Mouse (Mus musculus) liver, embryonic 13.5 days (tissue): ENCODE measurements around the gene Trdmt1. TPM values are rescaled to one million over a fixed set of nuclear protein-coding genes. Genes with fewer than 3 reads are reported as not detected.
"Not testable (repeated sequence)": the region's sequence is repeated elsewhere in the genome, so short reads cannot be mapped to it uniquely, and the experiment has no call there.

Experiments
- ATAC-seq: fragments of 200-750 bp; cut with Nextera tagmentation; 2 replicates; pipeline ENCODE4 v1.8.0; 2017; ENCODE audit warnings: low read depth, mild to moderate bottlenecking, moderate number of reproducible peaks, moderate library complexity
- DNase-seq: peaks from one replicate; pipeline ENCODE4 v3.0.0; 2022
- H3K27ac ChIP-seq: fragments of 300-500 bp; sonication (generic); 2 replicates; pipeline ENCODE4 v1.5.1; 2015; ENCODE audit warnings: moderate library complexity, mild to moderate bottlenecking, inconsistent platforms
- H3K27me3 ChIP-seq: fragments of 300-500 bp; sonication (generic); 2 replicates; pipeline ENCODE4 v1.6.1; 2015; ENCODE audit warnings: mild to moderate bottlenecking, inconsistent platforms
- H3K36me3 ChIP-seq: fragments of 300-500 bp; sonication (generic); 2 replicates; pipeline ENCODE4 v1.6.1; 2015; ENCODE audit warnings: mild to moderate bottlenecking, inconsistent platforms
- H3K4me1 ChIP-seq: fragments of 300-500 bp; sonication (generic); replicated peaks from 2 replicates; pipeline ENCODE4 v1.6.1; 2015; ENCODE audit warnings: inconsistent platforms
- H3K4me2 ChIP-seq: fragments of 300-500 bp; sonication (generic); 2 replicates; pipeline ENCODE4 v1.6.1; 2015; ENCODE audit warnings: inconsistent platforms, mild to moderate bottlenecking, moderate library complexity
- H3K4me3 ChIP-seq: fragments of 300-500 bp; sonication (generic); replicated peaks from 2 replicates; pipeline ENCODE4 v1.5.1; 2015; ENCODE audit warnings: mild to moderate bottlenecking, inconsistent platforms
- H3K9ac ChIP-seq: fragments of 300-500 bp; sonication (generic); 2 replicates; pipeline ENCODE4 v1.6.1; 2015; ENCODE audit warnings: mild to moderate bottlenecking, inconsistent platforms
- H3K9me3 ChIP-seq: fragments of 300-500 bp; sonication (generic); replicated peaks from 2 replicates; pipeline ENCODE4 v1.6.1; 2016; ENCODE audit warnings: inconsistent platforms
- WGBS: fragments of 180-500 bp; shearing (Covaris S2); methylation state at CpG from one replicate; pipeline ENCODE4 v1.1.7; 2015; ENCODE audit not compliant: insufficient replicate concordance; 5-methylcytosine and 5-hydroxymethylcytosine counted together
- polyA plus RNA-seq: library from polyadenylated mRNA; unstranded; fragments of >200 nt; fragmentation: Nextera tagmentation; extraction: Ambion mirVana; gene quantifications from 2 replicates; pipeline ENCODE4 v1.2.1, GENCODE M21; 2015

The Trdmt1 gene
- polyA plus RNA-seq = 4.8 and 5.3 TPM in 2 replicates

GRCm38 (mm10) chr2:13544193-13544824, at the start of gene Trdmt1:
Gene Trdmt1, minus strand, starts transcription at chr2:13544668.
- Histone ChIP-seq H3K4me2 (peak within 1 kb of the TSS; percentile 82), H3K36me3 (no peaks in the 10 kb centered on the region), H3K4me3 (peak within 1 kb of the TSS; percentile 73), H3K9ac (peak within 1 kb of the TSS; percentile 79), H3K27ac (peak within 1 kb of the TSS; percentile 88), H3K4me1 (peaks cover 33% of the 10 kb centered on the region), H3K27me3 (no peaks in the 10 kb centered on the region), H3K9me3 (no peaks in the 10 kb centered on the region)
- DNase-seq (peak; percentile 82), ATAC-seq (peak; percentile 100)
- under 1% methylated on average over 36 of the region's 39 CpGs for WGBS

GRCm38 (mm10) chr2:13593328-13593727, 48.9 kb upstream of the Trdmt1 start:
- no peaks in the 10 kb centered on the region for H3K4me1 ChIP-seq
- ATAC-seq = no peak
- H3K4me2 ChIP-seq = no peak overlapping the region
- H3K9ac ChIP-seq = no peak overlapping the region
- no peak for DNase-seq
- WGBS = 65% methylated on average over 4 of the region's 4 CpGs
- no peaks in the 10 kb centered on the region for H3K9me3 ChIP-seq
- no peak overlapping the region for H3K4me3 ChIP-seq
- H3K36me3 ChIP-seq = no peaks in the 10 kb centered on the region
- H3K27me3 ChIP-seq = no peaks in the 10 kb centered on the region
- H3K27ac ChIP-seq = no peak overlapping the region

GRCm38 (mm10) chr2:13583746-13584145, 39.3 kb upstream of the Trdmt1 start:
- H3K4me1 ChIP-seq, H3K4me2 ChIP-seq, DNase-seq, ATAC-seq, H3K4me3 ChIP-seq, H3K9ac ChIP-seq, H3K27ac ChIP-seq, H3K9me3 ChIP-seq, H3K36me3 ChIP-seq, H3K27me3 ChIP-seq: not testable (repeated sequence)

- Histone ChIP-seq H3K27me3 (peaks cover 3% of the 10 kb centered on the region; the same call in 1 of the 2 replicates), H3K4me3 (no peak overlapping the region), H3K4me1 (no peaks in the 10 kb centered on the region), H3K9me3 (no peaks in the 10 kb centered on the region), H3K9ac (no peak overlapping the region), H3K36me3 (0 out of 2 replicates have a peak, but pooled peaks cover 5% of the 10 kb centered on the region), H3K4me2 (no peak overlapping the region), H3K27ac (no peak overlapping the region)
- ATAC-seq = no peak
- 56% methylated on average over 3 of the region's 3 CpGs for WGBS
- DNase-seq = no peak
Observed at GRCm38 (mm10) chr2:13582184-13582583, 37.7 kb upstream of the Trdmt1 start.

GRCm38 (mm10) chr2:13579991-13580390, 35.5 kb upstream of the Trdmt1 start:
- Histone ChIP-seq H3K27me3 (peaks cover 19% of the 10 kb centered on the region), H3K36me3 (0 out of 2 replicates have a peak, but pooled peaks cover 5% of the 10 kb centered on the region), H3K4me2 (no peak overlapping the region), H3K9me3 (no peaks in the 10 kb centered on the region), H3K4me1 (peaks cover 10% of the 10 kb centered on the region), H3K4me3 (no peak overlapping the region), H3K27ac (no peak overlapping the region), H3K9ac (no peak overlapping the region)
- ATAC-seq = 0 out of 2 replicates have a peak, but pooled peaks have one; percentile 39
- WGBS = 51% methylated on average over 11 of the region's 11 CpGs
- DNase-seq = no peak

GRCm38 (mm10) chr2:13579315-13579714, 34.8 kb upstream of the Trdmt1 start:
- Histone ChIP-seq H3K36me3 (0 out of 2 replicates have a peak, but pooled peaks cover 5% of the 10 kb centered on the region), H3K27me3 (peaks cover 26% of the 10 kb centered on the region), H3K4me1 (peaks cover 17% of the 10 kb centered on the region), H3K9ac (no peak overlapping the region), H3K9me3 (no peaks in the 10 kb centered on the region), H3K27ac (no peak overlapping the region), H3K4me3 (no peak overlapping the region), H3K4me2 (no peak overlapping the region)
- DNase-seq (no peak), ATAC-seq (no peak)
- 78% methylated on average over 8 of the region's 8 CpGs for WGBS

- Histone ChIP-seq H3K4me2 (no peak overlapping the region), H3K27me3 (peaks cover 33% of the 10 kb centered on the region), H3K4me3 (no peak overlapping the region), H3K9ac (no peak overlapping the region), H3K27ac (no peak overlapping the region), H3K9me3 (no peaks in the 10 kb centered on the region), H3K36me3 (0 out of 2 replicates have a peak, but pooled peaks cover 5% of the 10 kb centered on the region), H3K4me1 (peaks cover 24% of the 10 kb centered on the region)
- 73% methylated on average over 14 of the region's 14 CpGs for WGBS
- ATAC-seq (no peak), DNase-seq (no peak)
Observed at GRCm38 (mm10) chr2:13578473-13579152, 34.1 kb upstream of the Trdmt1 start.

GRCm38 (mm10) chr2:13577399-13577798, 32.9 kb upstream of the Trdmt1 start:
- H3K36me3 ChIP-seq = 0 out of 2 replicates have a peak, but pooled peaks cover 5% of the 10 kb centered on the region

GRCm38 (mm10) chr2:13575926-13576325, 31.5 kb upstream of the Trdmt1 start:
- DNase-seq (no peak), ATAC-seq (no peak)
- WGBS = 50% methylated on average over 6 of the region's 6 CpGs
- Histone ChIP-seq H3K4me2 (peak overlapping the region; percentile 66), H3K4me3 (peak overlapping the region; percentile 60), H3K9me3 (no peaks in the 10 kb centered on the region), H3K4me1 (peaks cover 31% of the 10 kb centered on the region), H3K27ac (no peak overlapping the region), H3K27me3 (peaks cover 54% of the 10 kb centered on the region), H3K36me3 (0 out of 2 replicates have a peak, but pooled peaks cover 5% of the 10 kb centered on the region), H3K9ac (peak overlapping the region; percentile 67)

More at GRCm38 (mm10) chr2:13577399-13577798, 32.9 kb upstream of the Trdmt1 start:
- Histone ChIP-seq H3K27me3 (peaks cover 45% of the 10 kb centered on the region), H3K9ac (no peak overlapping the region), H3K27ac (no peak overlapping the region), H3K4me2 (no peak overlapping the region), H3K9me3 (no peaks in the 10 kb centered on the region), H3K4me3 (no peak overlapping the region), H3K4me1 (peaks cover 31% of the 10 kb centered on the region)
- no peak for DNase-seq
- ATAC-seq = no peak
- WGBS = 75% methylated on average over 1 of the region's 1 CpGs

- Histone ChIP-seq H3K9me3 (no peaks in the 10 kb centered on the region), H3K9ac (peak overlapping the region; percentile 67), H3K4me1 (peaks cover 31% of the 10 kb centered on the region), H3K27ac (peak overlapping the region; percentile 49), H3K4me3 (peak overlapping the region; percentile 60), H3K27me3 (peaks cover 60% of the 10 kb centered on the region), H3K4me2 (peak overlapping the region; percentile 66), H3K36me3 (0 out of 2 replicates have a peak, but pooled peaks cover 5% of the 10 kb centered on the region)
- ATAC-seq (peak; percentile 41; the same call in 1 of the 2 replicates), DNase-seq (peak; percentile 50)
- 1% methylated on average over 13 of the region's 13 CpGs for WGBS
Observed at GRCm38 (mm10) chr2:13575287-13575801, 30.9 kb upstream of the Trdmt1 start.

GRCm38 (mm10) chr2:13574801-13575150, 30.3 kb upstream of the Trdmt1 start:
- peak overlapping the region; percentile 60 for H3K4me3 ChIP-seq
- peaks cover 63% of the 10 kb centered on the region for H3K27me3 ChIP-seq
- H3K27ac ChIP-seq = peak overlapping the region; percentile 49
- WGBS = under 1% methylated on average over 21 of the region's 21 CpGs
- ATAC-seq = peak; percentile 76
- H3K9ac ChIP-seq = peak overlapping the region; percentile 67
- no peaks in the 10 kb centered on the region for H3K9me3 ChIP-seq
- H3K4me1 ChIP-seq = peaks cover 31% of the 10 kb centered on the region
- DNase-seq = peak; percentile 42
- H3K36me3 ChIP-seq = 0 out of 2 replicates have a peak, but pooled peaks cover 2% of the 10 kb centered on the region
- H3K4me2 ChIP-seq = peak overlapping the region; percentile 66
